15 mouse cellular contexts compared by ENCODE assay signal in the genomic region with DNA sequence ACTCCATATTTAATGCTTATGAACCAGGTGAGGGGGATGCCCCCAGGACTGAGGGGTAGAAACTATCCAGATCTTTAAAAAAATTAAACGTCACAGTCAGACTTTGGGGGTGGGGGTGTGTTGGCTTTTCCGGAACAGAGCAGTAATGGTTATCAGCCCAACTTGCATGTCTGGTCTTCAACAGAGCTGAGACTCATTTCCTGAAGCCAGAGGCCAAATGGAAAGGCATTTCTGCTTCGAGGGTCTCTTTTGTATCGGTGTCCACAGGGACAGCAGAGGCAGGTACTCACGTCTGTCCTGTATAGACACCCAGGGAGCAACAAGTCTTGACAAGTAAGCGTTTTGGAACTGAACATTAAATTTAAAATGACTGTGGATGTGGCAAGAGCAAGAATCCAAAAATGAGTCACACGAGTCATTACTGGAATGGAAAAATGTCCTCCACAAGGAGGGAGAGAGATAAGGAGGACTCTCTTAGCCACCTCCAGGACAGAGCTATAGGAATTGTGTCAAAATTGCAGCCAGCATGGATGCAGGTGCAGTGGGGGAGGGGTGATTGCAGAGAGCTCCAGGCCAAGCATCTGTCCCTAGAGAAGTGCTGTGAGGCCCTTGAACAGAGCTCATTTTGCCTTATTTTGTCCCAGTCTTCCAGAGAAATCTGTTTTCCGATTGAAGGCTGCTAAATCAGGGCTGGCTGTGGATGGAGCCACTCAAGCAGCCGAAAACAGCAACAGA. TPM values are rescaled to one million over a fixed set of nuclear protein-coding genes. Genes with fewer than 3 reads are reported as not detected.
DNase-seq lines count a peak whose midpoint lies in the region; ATAC-seq and TF ChIP-seq lines count a peak whose summit lies in the region.
"Had no signal": no experiment of that assay in that cellular context is flagged by ENCODE, and none has a peak within 500 bp of the region (broad histone marks: within the 10 kb centered on the region; RNA-seq: fewer than 3 reads in every experiment).

No protein-coding gene starts in this region.

- H3K27me3 ChIP-seq in midbrain, embryonic 12.5 days = no peaks in the 10 kb centered on the region
- H3K27me3 ChIP-seq in midbrain, embryonic 11.5 days (ENCODE audit: control insufficient read depth, insufficient read depth, low read length) = no peaks in the 10 kb centered on the region
- H3K27me3 ChIP-seq in limb, embryonic 13.5 days = 0 out of 2 replicates have a peak, but pooled peaks cover 4% of the 10 kb centered on the region
- H3K27me3 ChIP-seq: stomach, embryonic 15.5 days had no signal

- H3K9ac ChIP-seq in midbrain, embryonic 12.5 days (replicated peaks) = no peak overlapping the region
- H3K9ac ChIP-seq in midbrain, embryonic 11.5 days (ENCODE audit: low read length) = no peak overlapping the region; the same call in 1 of the 2 replicates
- H3K9ac ChIP-seq in limb, embryonic 13.5 days = peak overlapping the region; percentile 25; the same call in 1 of the 2 replicates
- H3K9ac ChIP-seq: stomach, embryonic 15.5 days had no signal

- no peak for TF ChIP-seq POLR2A in brain, embryonic 14.5 days (IDR thresholded peaks at IDR 0.05; ENCODE audit: borderline replicate concordance, extremely low read depth, insufficient read depth, insufficient read length, poor library complexity, severe bottlenecking)
- no peak for TF ChIP-seq POLR2A in lung, adult 2 months (IDR thresholded peaks at IDR 0.05; ENCODE audit: borderline replicate concordance, extremely low read depth, low read depth, low read length)

- peak; percentile 65 for ATAC-seq in midbrain, embryonic 12.5 days (ENCODE audit: low FRiP score, low read depth)
- no peak for ATAC-seq in midbrain, embryonic 11.5 days (ENCODE audit: low FRiP score)
- peak; percentile 37 for ATAC-seq in limb, embryonic 13.5 days (ENCODE audit: low FRiP score, low read depth)
- no peak for ATAC-seq in erythroid progenitor cell, adult 5-6 weeks (replicated peaks; ENCODE audit: low FRiP score, poor library complexity, severe bottlenecking)

- peak; percentile 86 for DNase-seq in heart, adult 11 months
- DNase-seq in heart, adult 9 months (ENCODE audit: low spot score in 2 of 2) = no peak
- no peak for DNase-seq in midbrain, embryonic 11.5 days (ENCODE audit: low spot score, missing footprints)
- peak; percentile 57 for DNase-seq in brain, embryonic 14.5 days (ENCODE audit: low read depth)
- DNase-seq in lung, adult 2 months = no peak
- DNase-seq: cerebellum, adult 11 months; kidney, postnatal 25 days; liver had no signal

- WGBS in midbrain, embryonic 12.5 days = 52% methylated on average over 9 of the region's 9 CpGs
- 55% methylated on average over 9 of the region's 9 CpGs for WGBS in midbrain, embryonic 11.5 days
- 33% methylated on average over 9 of the region's 9 CpGs for WGBS in limb, embryonic 13.5 days
- 39% methylated on average over 9 of the region's 9 CpGs for WGBS in lung, adult 2 months

- peaks cover 21% of the 10 kb centered on the region for H3K4me1 ChIP-seq in midbrain, embryonic 12.5 days
- H3K4me1 ChIP-seq in midbrain, embryonic 11.5 days (ENCODE audit: control insufficient read depth, insufficient read depth, low read length) = peaks cover 6% of the 10 kb centered on the region; the same call in 1 of the 2 replicates
- peaks cover 22% of the 10 kb centered on the region for H3K4me1 ChIP-seq in limb, embryonic 13.5 days
- no peaks in the 10 kb centered on the region for H3K4me1 ChIP-seq in lung, adult 2 months (ENCODE audit: control insufficient read depth, insufficient read depth, low read length)

- no peak for TF ChIP-seq CTCF in brain, embryonic 14.5 days (IDR thresholded peaks at IDR 0.05; ENCODE audit: borderline replicate concordance, extremely low read depth, insufficient read depth, insufficient read length)
- no peak for TF ChIP-seq CTCF in lung, adult 2 months (IDR thresholded peaks at IDR 0.05; ENCODE audit: insufficient read depth, low read length)

- H3K27ac ChIP-seq in midbrain, embryonic 12.5 days (replicated peaks) = no peak overlapping the region
- no peak overlapping the region for H3K27ac ChIP-seq in midbrain, embryonic 11.5 days (ENCODE audit: low read depth, low read length)
- H3K27ac ChIP-seq in limb, embryonic 13.5 days = no peak overlapping the region; the same call in 1 of the 2 replicates
- H3K27ac ChIP-seq: stomach, embryonic 15.5 days had no signal

- no peaks in the 10 kb centered on the region for H3K9me3 ChIP-seq in midbrain, embryonic 12.5 days
- H3K9me3 ChIP-seq in midbrain, embryonic 11.5 days (ENCODE audit: control insufficient read depth, low read length) = no peaks in the 10 kb centered on the region
- no peaks in the 10 kb centered on the region for H3K9me3 ChIP-seq in limb, embryonic 13.5 days
- H3K9me3 ChIP-seq: stomach, embryonic 15.5 days had no signal

- H3K4me3 ChIP-seq in midbrain, embryonic 12.5 days = no peak overlapping the region
- no peak overlapping the region for H3K4me3 ChIP-seq in midbrain, embryonic 11.5 days (ENCODE audit: low read depth, low read length)
- no peak overlapping the region for H3K4me3 ChIP-seq in limb, embryonic 13.5 days
- no peak overlapping the region for H3K4me3 ChIP-seq in lung, adult 2 months (replicated peaks; ENCODE audit: extremely low read depth, low read depth, low read length)
- H3K4me3 ChIP-seq: erythroblast, embryonic 14.5 days; stomach, embryonic 15.5 days had no signal

- no peaks in the 10 kb centered on the region for H3K36me3 ChIP-seq in midbrain, embryonic 12.5 days
- no peaks in the 10 kb centered on the region for H3K36me3 ChIP-seq in midbrain, embryonic 11.5 days (ENCODE audit: control insufficient read depth, insufficient read depth, low read length)
- H3K36me3 ChIP-seq in limb, embryonic 13.5 days = no peaks in the 10 kb centered on the region
- H3K36me3 ChIP-seq: stomach, embryonic 15.5 days had no signal

- H3K4me2 ChIP-seq in midbrain, embryonic 12.5 days (replicated peaks) = no peak overlapping the region
- no peak overlapping the region for H3K4me2 ChIP-seq in midbrain, embryonic 11.5 days
- no peak overlapping the region for H3K4me2 ChIP-seq in limb, embryonic 13.5 days (replicated peaks)
- H3K4me2 ChIP-seq: stomach, embryonic 15.5 days had no signal

RNA-seq across cellular contexts. Expression of a gene that starts 1.2 kb away (rescaled TPM):
- polyA plus RNA-seq in midbrain, embryonic 12.5 days (2016; fragmentation: Nextera tagmentation; extraction: Ambion mirVana) = not detected in 2 replicates
- polyA plus RNA-seq in midbrain, embryonic 11.5 days (2014; fragmentation: Nextera tagmentation; extraction: Ambion mirVana) = not detected in 2 replicates
- polyA plus RNA-seq in brain, embryonic 14.5 days (2012; rRNA removed) = not detected in 2 replicates
- polyA plus RNA-seq in limb, embryonic 13.5 days (2015; fragmentation: Nextera tagmentation; extraction: Ambion mirVana) = 0.33 and 0.34 TPM in 2 replicates
- total RNA-seq in erythroid progenitor cell, adult 5-6 weeks (2015; ENCODE audit: low replicate concordance) = 2.5 TPM in 1 of 2 replicates, not detected in the other
- total RNA-seq in erythroid progenitor cell, adult 5-6 weeks (2017; ENCODE audit: low replicate concordance) = 7.1 TPM in 1 of 2 replicates, not detected in the other
- polyA plus RNA-seq in lung, adult 2 months (2012; rRNA removed) = 1.5 TPM in 2 replicates
- total RNA-seq: megakaryocyte progenitor cell, adult 5-6 weeks had no signal
- polyA plus RNA-seq: erythroblast, embryonic 14.5 days; heart, postnatal 0 days; stomach, embryonic 15.5 days had no signal

RNA-seq across cellular contexts. Expression of a gene that starts 44.9 kb away (rescaled TPM):
- polyA plus RNA-seq in midbrain, embryonic 12.5 days (2016; fragmentation: Nextera tagmentation; extraction: Ambion mirVana) = 0.71 and 1.5 TPM in 2 replicates
- 0.26 and 0.34 TPM in 2 replicates for polyA plus RNA-seq in midbrain, embryonic 11.5 days (2014; fragmentation: Nextera tagmentation; extraction: Ambion mirVana)
- 1.6 and 2.2 TPM in 2 replicates for polyA plus RNA-seq in brain, embryonic 14.5 days (2012; rRNA removed)
- 2.5 and 2.6 TPM in 2 replicates for polyA plus RNA-seq in limb, embryonic 13.5 days (2015; fragmentation: Nextera tagmentation; extraction: Ambion mirVana)
- not detected in 2 replicates for total RNA-seq in erythroid progenitor cell, adult 5-6 weeks (2015; ENCODE audit: low replicate concordance)
- total RNA-seq in erythroid progenitor cell, adult 5-6 weeks (2017; ENCODE audit: low replicate concordance) = 0.64 TPM in 1 of 2 replicates, not detected in the other
- 0.27 and 0.32 TPM in 2 replicates for polyA plus RNA-seq in lung, adult 2 months (2012; rRNA removed)
- total RNA-seq: megakaryocyte progenitor cell, adult 5-6 weeks had no signal
- polyA plus RNA-seq: erythroblast, embryonic 14.5 days; heart, postnatal 0 days had no signal

Comparison
In these comparisons a context has a peak if more than half of its experiments do, and no peak if none do; other contexts are left out.
1. DNase-seq: peak in heart, adult 11 months (single experiment) and brain, embryonic 14.5 days (single experiment); none in heart, adult 9 months (0 of 2), midbrain, embryonic 11.5 days (single experiment) and lung, adult 2 months (single experiment).
2. ATAC-seq: peak in midbrain, embryonic 12.5 days (single experiment) and limb, embryonic 13.5 days (single experiment); none in midbrain, embryonic 11.5 days (single experiment) and erythroid progenitor cell, adult 5-6 weeks (single experiment).